Mouse (Mus musculus) forebrain, embryonic 12.5 days (tissue): ENCODE measurements around the gene Klrb1b. TPM values are rescaled to one million over a fixed set of nuclear protein-coding genes. Genes with fewer than 3 reads are reported as not detected.

Experiments
- ATAC-seq: fragments of 200-750 bp; cut with Nextera tagmentation; 2 replicates; pipeline ENCODE4 v1.8.0; 2017; ENCODE audit warnings: moderate TSS enrichment; ENCODE audit not compliant: low FRiP score
- H3K27ac ChIP-seq: fragments of 300-500 bp; sonication (generic); 2 replicates; pipeline ENCODE4 v1.5.1; 2016; ENCODE audit warnings: mild to moderate bottlenecking
- H3K27me3 ChIP-seq: fragments of 300-500 bp; sonication (generic); 2 replicates; pipeline ENCODE4 v1.6.1; 2016; ENCODE audit warnings: mild to moderate bottlenecking
- H3K36me3 ChIP-seq: fragments of 300-500 bp; sonication (generic); replicated peaks from 2 replicates; pipeline ENCODE4 v1.6.1; 2016; ENCODE audit warnings: mild to moderate bottlenecking
- H3K4me1 ChIP-seq: fragments of 300-500 bp; sonication (generic); 2 replicates; pipeline ENCODE4 v1.6.1; 2016
- H3K4me2 ChIP-seq: fragments of 300-500 bp; sonication (generic); 2 replicates; pipeline ENCODE4 v1.6.1; 2016; ENCODE audit warnings: mild to moderate bottlenecking, moderate library complexity
- H3K4me3 ChIP-seq: fragments of 300-500 bp; sonication (generic); replicated peaks from 2 replicates; pipeline ENCODE4 v1.5.1; 2016; ENCODE audit warnings: mild to moderate bottlenecking
- H3K9ac ChIP-seq: fragments of 300-500 bp; sonication (generic); 2 replicates; pipeline ENCODE4 v1.6.1; 2016; ENCODE audit warnings: mild to moderate bottlenecking
- H3K9me3 ChIP-seq: fragments of 300-500 bp; sonication (generic); 2 replicates; pipeline ENCODE4 v1.6.1; 2016
- WGBS: fragments of 180-500 bp; shearing (Covaris S2); methylation state at CpG from one replicate; pipeline ENCODE4 v1.1.7; 2016; 5-methylcytosine and 5-hydroxymethylcytosine counted together
- polyA plus RNA-seq: library from polyadenylated mRNA; unstranded; fragments of >200 nt; fragmentation: Nextera tagmentation; extraction: Ambion mirVana; gene quantifications from 2 replicates; pipeline ENCODE4 v1.2.1, GENCODE M21; 2016

Klrb1b gene
- polyA plus RNA-seq, 1 experiment from 2014 or later, result not detected

- 1% methylated on average over 30 of the region's 30 CpGs for WGBS
- no peaks in the 10 kb centered on the region for H3K27me3 ChIP-seq
- 0 out of 2 replicates have a peak, but pooled peaks cover 3% of the 10 kb centered on the region for H3K4me1 ChIP-seq
- ATAC-seq, result peak; percentile 91
- H3K9me3 ChIP-seq, result no peaks in the 10 kb centered on the region
- peak overlapping the region; percentile 49 for H3K4me3 ChIP-seq
- H3K36me3 ChIP-seq, result no peaks in the 10 kb centered on the region
- peak overlapping the region; percentile 75 for H3K27ac ChIP-seq
- peak overlapping the region; percentile 63 for H3K9ac ChIP-seq
- H3K4me2 ChIP-seq, result peak overlapping the region; percentile 62
These were observed 62.2 kb downstream of the Klrb1b start for GRCm38 (mm10) chr6:128763736-128764523.

Other genes with a start within 250 kb of the Klrb1b start
- gene A2ml1, start 244.7 kb downstream of the Klrb1b start, polyA plus RNA-seq, result 0.57 and 1.2 TPM in 2 replicates
- not detected in 2 replicates for gene Klrb1a, start 202.8 kb downstream of the Klrb1b start, polyA plus RNA-seq
- not detected in 2 replicates for gene Clec2h, start 163.9 kb downstream of the Klrb1b start, polyA plus RNA-seq
- not detected in 2 replicates for gene Klrb1, start 103.3 kb downstream of the Klrb1b start, polyA plus RNA-seq
- gene Klrb1c, start 37.1 kb downstream of the Klrb1b start, polyA plus RNA-seq, result 0.08 TPM in 1 of 2 replicates, not detected in the other
- not detected in 2 replicates for gene Gm44511, start within 50 bp of the Klrb1b start, polyA plus RNA-seq
- gene Clec2i, start 61.3 kb upstream of the Klrb1b start, polyA plus RNA-seq, result 0.10 TPM in 1 of 2 replicates, not detected in the other
- gene BC035044, start 64.8 kb upstream of the Klrb1b start, polyA plus RNA-seq, result 0.17 and 0.43 TPM in 2 replicates
- not detected in 2 replicates for gene Clec2g, start 108.0 kb upstream of the Klrb1b start, polyA plus RNA-seq
- not detected in 2 replicates for gene Klrb1f, start 219.6 kb upstream of the Klrb1b start, polyA plus RNA-seq